In genomic region chr12:99374099-99374600, GRCm38 (mm10) we compare ENCODE assay signal across 8 mouse cellular contexts.
A peak's percentile ranks its signal among the peaks of the same experiment; 100 is the strongest.
DNase-seq lines count a peak whose midpoint lies in the region.

No protein-coding gene starts in this region.

- peak; percentile 68 to 74 for DNase-seq in layer of hippocampus, postnatal 10 days (ENCODE audit: low spot score in 2 of 2)
- DNase-seq in layer of hippocampus, adult 11-12 months (ENCODE audit: low spot score) = no peak
- DNase-seq in adrenal gland, postnatal 10 days = peak; percentile 75
- DNase-seq in cerebellum, adult 8-10 months = peak; percentile 79
- DNase-seq in heart, postnatal 14 days = peak; percentile 59 to 70
- DNase-seq in right cerebral cortex, postnatal 10 days (ENCODE audit: low spot score in 2 of 2) = peak; percentile 76 to 82
- DNase-seq in urinary bladder, postnatal 25 days (ENCODE audit: low spot score) = no peak
- no peak for DNase-seq in B cell, adult 2 months

- intact Hi-C loops in heart, postnatal 14 days (cut with DNase I) = no loop called here

Comparison
In these comparisons a context has a peak if more than half of its experiments do, and no peak if none do; other contexts are left out.
1. DNase-seq: peak in layer of hippocampus, postnatal 10 days (2 of 2), adrenal gland, postnatal 10 days (single experiment), cerebellum, adult 8-10 months (single experiment), heart, postnatal 14 days (2 of 2) and right cerebral cortex, postnatal 10 days (2 of 2); none in layer of hippocampus, adult 11-12 months (single experiment), urinary bladder, postnatal 25 days (single experiment) and B cell, adult 2 months (0 of 2).